In the genomic region with DNA sequence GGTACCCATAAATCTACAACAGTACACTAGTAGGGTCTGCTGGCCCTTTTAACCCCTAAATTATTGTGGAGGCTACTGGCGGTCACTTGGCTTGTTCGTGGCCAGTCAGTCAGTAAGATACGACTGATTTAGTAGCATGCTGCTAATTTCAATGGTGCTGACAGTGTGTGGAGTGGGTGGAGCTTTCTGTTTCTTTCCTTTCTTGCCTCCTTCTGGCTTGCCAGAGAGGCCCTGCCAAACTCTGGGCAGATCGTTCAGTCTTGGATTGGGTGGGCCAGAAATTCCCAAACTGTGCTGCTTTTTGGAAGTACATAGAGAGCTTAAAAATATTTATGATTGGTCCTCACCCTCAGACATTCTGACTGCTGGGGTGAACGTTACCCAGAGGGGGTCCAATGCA, we compare ENCODE assay signal across 10 mouse cellular contexts. TPM values are rescaled to one million over a fixed set of nuclear protein-coding genes. Genes with fewer than 3 reads are reported as not detected.
A peak's percentile ranks its signal among the peaks of the same experiment; 100 is the strongest.
DNase-seq lines count a peak whose midpoint lies in the region; ATAC-seq and TF ChIP-seq lines count a peak whose summit lies in the region.
"Had no signal": no experiment of that assay in that cellular context is flagged by ENCODE, and none has a peak within 500 bp of the region (broad histone marks: within the 10 kb centered on the region; RNA-seq: fewer than 3 reads in every experiment).

No protein-coding gene starts in this region.

- no peak for TF ChIP-seq POLR2A in kidney, adult 2 months (IDR thresholded peaks at IDR 0.05; ENCODE audit: low read depth, low read length)

- WGBS in kidney, adult 2 months = 36% methylated on average over 5 of the region's 5 CpGs
- 37% methylated on average over 5 of the region's 5 CpGs for WGBS in embryonic facial prominence, embryonic 13.5 days
- WGBS in hindbrain, embryonic 13.5 days = 37% methylated on average over 5 of the region's 5 CpGs
- 43% methylated on average over 5 of the region's 5 CpGs for WGBS in midbrain, embryonic 14.5 days

- no peak overlapping the region for H3K27ac ChIP-seq in kidney, adult 2 months (ENCODE audit: insufficient read depth, low read depth, low read length)
- H3K27ac ChIP-seq in embryonic facial prominence, embryonic 13.5 days = no peak overlapping the region
- H3K27ac ChIP-seq in hindbrain, embryonic 13.5 days = no peak overlapping the region
- no peak overlapping the region for H3K27ac ChIP-seq in midbrain, embryonic 14.5 days (replicated peaks; ENCODE audit: low read depth, low read length)

- no peaks in the 10 kb centered on the region for H3K9me3 ChIP-seq in embryonic facial prominence, embryonic 13.5 days
- H3K9me3 ChIP-seq in hindbrain, embryonic 13.5 days = no peaks in the 10 kb centered on the region
- H3K9me3 ChIP-seq in midbrain, embryonic 14.5 days (ENCODE audit: control insufficient read depth, low read length) = no peaks in the 10 kb centered on the region

- no peak overlapping the region for H3K9ac ChIP-seq in embryonic facial prominence, embryonic 13.5 days
- H3K9ac ChIP-seq in hindbrain, embryonic 13.5 days = peak overlapping the region; percentile 59; the same call in 1 of the 2 replicates
- 0 out of 2 replicates have a peak overlapping the region, but pooled peaks have one; percentile 13 for H3K9ac ChIP-seq in midbrain, embryonic 14.5 days (replicated peaks; ENCODE audit: low read length)

- no peak overlapping the region for H3K4me3 ChIP-seq in kidney, adult 2 months (ENCODE audit: insufficient read depth, low read depth, low read length)
- peak overlapping the region; percentile 37 for H3K4me3 ChIP-seq in embryonic facial prominence, embryonic 13.5 days
- peak overlapping the region; percentile 26 for H3K4me3 ChIP-seq in hindbrain, embryonic 13.5 days
- no peak overlapping the region for H3K4me3 ChIP-seq in midbrain, embryonic 14.5 days (replicated peaks; ENCODE audit: low read depth, low read length)

- H3K4me1 ChIP-seq in kidney, adult 2 months (ENCODE audit: control insufficient read depth, insufficient read depth, low read length) = peaks cover 17% of the 10 kb centered on the region
- peaks cover 35% of the 10 kb centered on the region for H3K4me1 ChIP-seq in embryonic facial prominence, embryonic 13.5 days
- peaks cover 43% of the 10 kb centered on the region for H3K4me1 ChIP-seq in hindbrain, embryonic 13.5 days (replicated peaks)
- peaks cover 7% of the 10 kb centered on the region; the same call in 1 of the 2 replicates for H3K4me1 ChIP-seq in midbrain, embryonic 14.5 days (ENCODE audit: control insufficient read depth, insufficient read depth, low read length)

- no peak for TF ChIP-seq CTCF in kidney, adult 2 months (conservative IDR thresholded peaks at IDR 0.05; ENCODE audit: insufficient read depth, insufficient read length, low read depth, low read length)

- H3K36me3 ChIP-seq in kidney, adult 2 months (ENCODE audit: control insufficient read depth, insufficient read depth, low read length) = no peaks in the 10 kb centered on the region
- H3K36me3 ChIP-seq in embryonic facial prominence, embryonic 13.5 days = no peaks in the 10 kb centered on the region
- H3K36me3 ChIP-seq in hindbrain, embryonic 13.5 days = no peaks in the 10 kb centered on the region
- no peaks in the 10 kb centered on the region for H3K36me3 ChIP-seq in midbrain, embryonic 14.5 days (ENCODE audit: control insufficient read depth, insufficient read depth, low read length)

- ATAC-seq in embryonic facial prominence, embryonic 13.5 days (ENCODE audit: insufficient number of reproducible peaks, insufficient read depth, low FRiP score, low TSS enrichment, low read depth) = no peak
- no peak for ATAC-seq in hindbrain, embryonic 13.5 days (ENCODE audit: low FRiP score)
- ATAC-seq in midbrain, embryonic 14.5 days (ENCODE audit: low FRiP score, low TSS enrichment) = no peak

- H3K27me3 ChIP-seq in kidney, adult 2 months (replicated peaks; ENCODE audit: control insufficient read depth, insufficient read depth, low read length) = no peaks in the 10 kb centered on the region
- H3K27me3 ChIP-seq in embryonic facial prominence, embryonic 13.5 days = peaks cover 82% of the 10 kb centered on the region
- peaks cover 85% of the 10 kb centered on the region for H3K27me3 ChIP-seq in hindbrain, embryonic 13.5 days
- peaks cover 56% of the 10 kb centered on the region for H3K27me3 ChIP-seq in midbrain, embryonic 14.5 days (ENCODE audit: control insufficient read depth, insufficient read depth, low read length)

- H3K4me2 ChIP-seq in embryonic facial prominence, embryonic 13.5 days = peak overlapping the region; percentile 52
- peak overlapping the region; percentile 51 for H3K4me2 ChIP-seq in hindbrain, embryonic 13.5 days
- peak overlapping the region; percentile 41; the same call in 1 of the 2 replicates for H3K4me2 ChIP-seq in midbrain, embryonic 14.5 days (ENCODE audit: low read length)

- peak; percentile 10 for DNase-seq in kidney, adult 2 months
- DNase-seq in kidney, postnatal 25 days = no peak
- no peak for DNase-seq in midbrain, embryonic 14.5 days
- DNase-seq in spleen, postnatal 10 days (ENCODE audit: low spot score in 2 of 2) = no peak
- no peak for DNase-seq in layer of hippocampus, adult 9-10 months (ENCODE audit: low spot score)
- no peak for DNase-seq in testis, postnatal 10 days (ENCODE audit: low spot score)
- DNase-seq: cerebellum, postnatal 36 days; kidney, postnatal 10 days had no signal

RNA-seq across cellular contexts. Expression of a gene that starts 2.5 kb away (rescaled TPM):
- polyA plus RNA-seq in kidney, adult 2 months (2012; rRNA removed) = 7.9 and 8.8 TPM in 2 replicates
- polyA plus RNA-seq in embryonic facial prominence, embryonic 13.5 days (2015; fragmentation: Nextera tagmentation; extraction: Ambion mirVana) = 11.1 and 11.3 TPM in 2 replicates
- 5.0 and 5.5 TPM in 2 replicates for polyA plus RNA-seq in hindbrain, embryonic 13.5 days (2015; fragmentation: Nextera tagmentation; extraction: Ambion mirVana)
- 2.5 and 4.4 TPM in 2 replicates for polyA plus RNA-seq in midbrain, embryonic 14.5 days (2014; fragmentation: Nextera tagmentation; extraction: Ambion mirVana)

RNA-seq across cellular contexts. Expression of a gene that starts 6.3 kb away (rescaled TPM):
- polyA plus RNA-seq in kidney, adult 2 months (2012; rRNA removed) = 44.0 and 48.8 TPM in 2 replicates
- 9.8 and 13.0 TPM in 2 replicates for polyA plus RNA-seq in embryonic facial prominence, embryonic 13.5 days (2015; fragmentation: Nextera tagmentation; extraction: Ambion mirVana)
- 16.1 and 18.1 TPM in 2 replicates for polyA plus RNA-seq in hindbrain, embryonic 13.5 days (2015; fragmentation: Nextera tagmentation; extraction: Ambion mirVana)
- polyA plus RNA-seq in midbrain, embryonic 14.5 days (2014; fragmentation: Nextera tagmentation; extraction: Ambion mirVana) = 10.0 and 10.7 TPM in 2 replicates

RNA-seq across cellular contexts. Expression of a gene that starts 10.6 kb away (rescaled TPM):
- 73.6 and 78.9 TPM in 2 replicates for polyA plus RNA-seq in kidney, adult 2 months (2012; rRNA removed)
- 188 and 200 TPM in 2 replicates for polyA plus RNA-seq in embryonic facial prominence, embryonic 13.5 days (2015; fragmentation: Nextera tagmentation; extraction: Ambion mirVana)
- 193 and 201 TPM in 2 replicates for polyA plus RNA-seq in hindbrain, embryonic 13.5 days (2015; fragmentation: Nextera tagmentation; extraction: Ambion mirVana)
- polyA plus RNA-seq in midbrain, embryonic 14.5 days (2014; fragmentation: Nextera tagmentation; extraction: Ambion mirVana) = 171 and 205 TPM in 2 replicates

RNA-seq across cellular contexts. Expression of a gene that starts 12.5 kb away (rescaled TPM):
- polyA plus RNA-seq in kidney, adult 2 months (2012; rRNA removed) = 13.9 and 15.8 TPM in 2 replicates
- 11.7 and 13.9 TPM in 2 replicates for polyA plus RNA-seq in embryonic facial prominence, embryonic 13.5 days (2015; fragmentation: Nextera tagmentation; extraction: Ambion mirVana)
- 12.4 and 14.7 TPM in 2 replicates for polyA plus RNA-seq in hindbrain, embryonic 13.5 days (2015; fragmentation: Nextera tagmentation; extraction: Ambion mirVana)
- polyA plus RNA-seq in midbrain, embryonic 14.5 days (2014; fragmentation: Nextera tagmentation; extraction: Ambion mirVana) = 13.4 and 16.3 TPM in 2 replicates

RNA-seq across cellular contexts. Expression of a gene that starts 12.5 kb away (rescaled TPM):
- polyA plus RNA-seq in kidney, adult 2 months (2012; rRNA removed) = 457 and 485 TPM in 2 replicates
- polyA plus RNA-seq in embryonic facial prominence, embryonic 13.5 days (2015; fragmentation: Nextera tagmentation; extraction: Ambion mirVana) = 168 and 170 TPM in 2 replicates
- polyA plus RNA-seq in hindbrain, embryonic 13.5 days (2015; fragmentation: Nextera tagmentation; extraction: Ambion mirVana) = 340 and 342 TPM in 2 replicates
- 321 and 350 TPM in 2 replicates for polyA plus RNA-seq in midbrain, embryonic 14.5 days (2014; fragmentation: Nextera tagmentation; extraction: Ambion mirVana)

Comparison
In these comparisons a context has a peak if more than half of its experiments do, and no peak if none do; other contexts are left out.
1. H3K4me3 ChIP-seq: peak in embryonic facial prominence, embryonic 13.5 days (single experiment) and hindbrain, embryonic 13.5 days (single experiment); none in kidney, adult 2 months (single experiment) and midbrain, embryonic 14.5 days (single experiment).
2. Peak in every context shown above with its lines, with median percentiles within 50 percentile points of each other: H3K4me2 ChIP-seq.